Mouse (Mus musculus): Measurements from ENCODE around the gene Rbmxl1. TPM values are rescaled to one million over a fixed set of nuclear protein-coding genes. Genes with fewer than 3 reads are reported as not detected.
"Not testable (repeated sequence)": the region's sequence is repeated elsewhere in the genome, so short reads cannot be mapped to it uniquely, and the experiment has no call there.

Rbmxl1 gene
- polyA plus RNA-seq, 1 experiment from 2014 or later: 248 TPM

DNA sequence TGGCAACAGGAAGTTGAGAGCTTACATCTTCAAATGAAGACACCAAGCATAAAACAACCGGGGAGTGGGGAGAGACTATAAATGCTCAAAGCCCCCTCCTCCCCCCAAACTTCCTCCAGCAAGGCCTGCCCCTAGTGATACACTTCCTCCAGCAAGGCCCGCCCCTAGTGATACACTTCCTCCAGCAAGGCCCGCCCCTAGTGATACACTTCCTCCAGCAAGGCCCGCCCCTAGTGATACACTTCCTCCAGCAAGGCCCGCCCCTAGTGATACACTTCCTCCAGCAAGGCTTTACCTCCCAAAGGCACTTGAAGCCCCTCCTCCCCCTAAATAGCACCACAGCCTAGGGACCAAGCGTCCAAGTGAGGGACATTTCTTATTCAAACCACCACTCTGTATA, 34.0 kb upstream of the Rbmxl1 start:
- not testable (repeated sequence) for DNase-seq; H3K36me3 ChIP-seq (ENCODE audit: control insufficient read depth, insufficient read depth, low read length); H3K9me3 ChIP-seq (ENCODE audit: control insufficient read depth, low read length); ATAC-seq (ENCODE audit: low FRiP score, low TSS enrichment); H3K4me2 ChIP-seq (ENCODE audit: low read length); H3K27ac ChIP-seq (replicated peaks; ENCODE audit: low read depth, low read length); H3K9ac ChIP-seq (replicated peaks; ENCODE audit: low read length); H3K4me3 ChIP-seq (replicated peaks; ENCODE audit: low read depth, low read length); H3K27me3 ChIP-seq (ENCODE audit: control insufficient read depth, insufficient read depth, low read length); H3K4me1 ChIP-seq (ENCODE audit: control insufficient read depth, insufficient read depth, low read length)
- WGBS: 92% methylated on average over 4 of the region's 6 CpGs

DNA sequence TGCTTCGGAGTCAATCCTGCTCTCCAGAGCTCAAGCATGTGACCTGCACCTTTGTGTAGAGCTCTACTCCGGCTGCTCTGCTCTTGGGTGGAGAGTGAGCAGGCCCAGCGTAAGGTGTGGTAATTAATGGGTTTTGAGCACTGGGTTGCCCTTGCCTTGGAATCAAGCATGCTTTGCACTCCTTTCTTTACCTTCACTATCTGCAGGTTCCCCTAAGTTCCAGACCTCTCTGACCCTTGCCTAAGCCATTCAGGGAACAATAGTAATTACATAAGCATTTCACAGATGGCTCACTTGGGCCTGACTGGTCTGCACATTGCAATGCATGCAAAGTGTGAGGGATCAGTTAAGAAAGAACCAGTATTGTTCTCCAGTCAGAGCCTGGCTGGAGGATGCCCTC, 29.1 kb upstream of the Rbmxl1 start:
- H3K9ac ChIP-seq (replicated peaks; ENCODE audit: low read length): no peak overlapping the region
- H3K4me3 ChIP-seq (replicated peaks; ENCODE audit: low read depth, low read length): no peak overlapping the region
- H3K27ac ChIP-seq (replicated peaks; ENCODE audit: low read depth, low read length): no peak overlapping the region
- 89% methylated on average over 3 of the region's 3 CpGs for WGBS
- no peak for ATAC-seq (ENCODE audit: low FRiP score, low TSS enrichment)
- no peak for DNase-seq
- H3K36me3 ChIP-seq (ENCODE audit: control insufficient read depth, insufficient read depth, low read length): 0 out of 2 replicates have a peak, but pooled peaks cover 5% of the 10 kb centered on the region
- H3K9me3 ChIP-seq (ENCODE audit: control insufficient read depth, low read length): no peaks in the 10 kb centered on the region
- H3K27me3 ChIP-seq (ENCODE audit: control insufficient read depth, insufficient read depth, low read length): no peaks in the 10 kb centered on the region
- no peak overlapping the region for H3K4me2 ChIP-seq (ENCODE audit: low read length)
- H3K4me1 ChIP-seq (ENCODE audit: control insufficient read depth, insufficient read depth, low read length): no peaks in the 10 kb centered on the region

DNA sequence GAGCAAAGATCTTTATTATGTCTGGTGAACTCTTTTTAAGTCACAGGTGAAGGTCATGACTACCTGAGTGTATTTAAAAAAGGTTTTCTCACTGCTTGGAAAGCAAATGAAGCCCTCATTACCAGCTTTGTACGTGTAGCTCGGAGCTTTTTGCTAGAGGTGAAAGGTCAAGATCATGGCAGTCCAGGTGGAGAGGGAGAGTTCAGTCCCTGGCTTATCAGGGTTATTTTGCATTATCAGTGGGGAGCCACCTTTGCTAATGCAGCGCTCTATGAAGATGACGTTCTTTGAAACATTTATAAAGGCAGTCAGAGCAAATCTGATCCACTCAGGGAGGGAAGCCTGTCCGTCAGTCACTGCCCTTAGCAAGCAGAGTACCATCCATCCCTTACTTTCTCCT, 28.0 kb upstream of the Rbmxl1 start:
- no peak overlapping the region for H3K4me2 ChIP-seq (ENCODE audit: low read length)
- no peaks in the 10 kb centered on the region for H3K4me1 ChIP-seq (ENCODE audit: control insufficient read depth, insufficient read depth, low read length)
- 79% methylated on average over 5 of the region's 5 CpGs for WGBS
- no peak overlapping the region for H3K27ac ChIP-seq (replicated peaks; ENCODE audit: low read depth, low read length)
- DNase-seq (no peak), ATAC-seq (ENCODE audit: low FRiP score, low TSS enrichment) (no peak)
- H3K36me3 ChIP-seq (ENCODE audit: control insufficient read depth, insufficient read depth, low read length): peaks cover 9% of the 10 kb centered on the region; the same call in 1 of the 2 replicates
- no peak overlapping the region for H3K9ac ChIP-seq (replicated peaks; ENCODE audit: low read length)
- no peaks in the 10 kb centered on the region for H3K27me3 ChIP-seq (ENCODE audit: control insufficient read depth, insufficient read depth, low read length)
- no peak overlapping the region for H3K4me3 ChIP-seq (replicated peaks; ENCODE audit: low read depth, low read length)
- no peaks in the 10 kb centered on the region for H3K9me3 ChIP-seq (ENCODE audit: control insufficient read depth, low read length)

DNA sequence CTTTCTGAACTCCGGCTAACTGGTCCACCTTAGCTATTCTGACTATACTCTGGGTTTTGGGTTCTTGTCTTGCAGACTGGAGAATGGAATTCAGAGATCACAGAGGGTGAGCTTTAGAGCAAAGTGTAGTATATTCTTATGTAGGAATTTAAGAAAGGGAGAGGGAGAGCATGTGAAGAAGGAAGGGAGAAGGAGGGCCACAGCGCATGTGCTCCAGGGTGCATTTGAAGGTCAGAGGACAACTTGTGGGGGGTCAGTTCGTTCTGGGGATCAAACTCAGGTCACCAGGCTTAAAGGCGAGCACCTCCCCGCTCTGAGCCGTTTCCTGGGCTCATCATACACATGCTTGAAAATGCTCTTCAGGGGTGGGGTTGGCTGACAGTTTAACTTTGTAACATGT, 25.3 kb upstream of the Rbmxl1 start:
- no peaks in the 10 kb centered on the region for H3K4me1 ChIP-seq (ENCODE audit: control insufficient read depth, insufficient read depth, low read length)
- H3K36me3 ChIP-seq (ENCODE audit: control insufficient read depth, insufficient read depth, low read length): peaks cover 22% of the 10 kb centered on the region
- 89% methylated on average over 6 of the region's 6 CpGs for WGBS
- H3K9me3 ChIP-seq (ENCODE audit: control insufficient read depth, low read length): no peaks in the 10 kb centered on the region
- no peak for DNase-seq
- H3K9ac ChIP-seq (replicated peaks; ENCODE audit: low read length): no peak overlapping the region
- no peak for ATAC-seq (ENCODE audit: low FRiP score, low TSS enrichment)
- H3K4me2 ChIP-seq (ENCODE audit: low read length): no peak overlapping the region
- no peaks in the 10 kb centered on the region for H3K27me3 ChIP-seq (ENCODE audit: control insufficient read depth, insufficient read depth, low read length)
- H3K4me3 ChIP-seq (replicated peaks; ENCODE audit: low read depth, low read length): no peak overlapping the region
- H3K27ac ChIP-seq (replicated peaks; ENCODE audit: low read depth, low read length): no peak overlapping the region

DNA sequence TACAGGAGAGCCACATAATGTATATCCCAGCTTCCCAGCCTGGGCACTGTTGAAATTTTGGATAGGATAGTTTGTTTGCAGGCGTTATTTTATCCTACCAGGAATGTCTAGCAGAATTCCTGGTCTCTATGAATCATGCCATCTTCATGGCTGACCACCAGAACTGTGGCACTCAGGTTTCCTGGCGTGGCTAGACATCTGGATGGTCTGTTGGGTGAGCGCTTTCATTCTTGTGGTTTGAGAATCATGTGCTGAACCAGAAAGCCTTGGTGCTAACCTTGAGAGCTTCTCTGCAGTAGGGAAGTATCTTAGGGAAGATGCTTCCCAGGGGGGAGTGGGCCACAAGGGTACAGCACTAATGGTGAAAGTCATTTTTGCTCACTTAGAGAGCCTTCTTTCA, 6.4 kb upstream of the Rbmxl1 start:
- WGBS: 92% methylated on average over 3 of the region's 3 CpGs
- no peak for DNase-seq

DNA sequence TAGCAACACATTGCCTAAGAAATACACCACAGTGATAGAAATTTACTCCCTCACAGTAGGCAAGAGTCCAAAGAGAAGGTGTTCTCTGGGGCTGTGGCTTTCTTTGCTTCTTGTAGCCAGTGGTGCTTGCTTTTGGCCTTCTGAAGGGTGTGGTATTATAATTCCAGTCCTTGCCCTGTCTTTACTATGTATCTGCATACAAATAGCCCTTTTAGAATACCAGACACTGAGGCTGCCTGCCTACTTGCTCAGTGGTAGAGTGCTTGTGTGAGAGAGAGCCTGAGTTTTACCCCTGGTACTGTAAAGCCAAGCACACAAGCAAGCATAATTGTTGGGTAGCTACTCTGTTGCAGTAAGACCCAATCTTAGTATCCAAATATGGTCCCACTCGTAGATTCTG, 6.0 kb upstream of the Rbmxl1 start:
- no peaks in the 10 kb centered on the region for H3K4me1 ChIP-seq (ENCODE audit: control insufficient read depth, insufficient read depth, low read length)
- ATAC-seq (ENCODE audit: low FRiP score, low TSS enrichment): no peak
- H3K4me3 ChIP-seq (replicated peaks; ENCODE audit: low read depth, low read length): no peak overlapping the region
- no peaks in the 10 kb centered on the region for H3K9me3 ChIP-seq (ENCODE audit: control insufficient read depth, low read length)
- H3K36me3 ChIP-seq (ENCODE audit: control insufficient read depth, insufficient read depth, low read length): peaks cover 9% of the 10 kb centered on the region; the same call in 1 of the 2 replicates
- H3K9ac ChIP-seq (replicated peaks; ENCODE audit: low read length): no peak overlapping the region
- H3K4me2 ChIP-seq (ENCODE audit: low read length): no peak overlapping the region
- no peak overlapping the region for H3K27ac ChIP-seq (replicated peaks; ENCODE audit: low read depth, low read length)
- no peaks in the 10 kb centered on the region for H3K27me3 ChIP-seq (ENCODE audit: control insufficient read depth, insufficient read depth, low read length)
- 82% methylated on average over 1 of the region's 1 CpGs for WGBS
- DNase-seq: no peak

More for the DNA sequence above, 6.4 kb upstream of the Rbmxl1 start:
- Histone ChIP-seq H3K27me3 (ENCODE audit: control insufficient read depth, insufficient read depth, low read length) (no peaks in the 10 kb centered on the region), H3K4me2 (ENCODE audit: low read length) (no peak overlapping the region), H3K9ac (replicated peaks; ENCODE audit: low read length) (no peak overlapping the region), H3K4me1 (ENCODE audit: control insufficient read depth, insufficient read depth, low read length) (no peaks in the 10 kb centered on the region), H3K36me3 (ENCODE audit: control insufficient read depth, insufficient read depth, low read length) (peaks cover 9% of the 10 kb centered on the region; the same call in 1 of the 2 replicates), H3K4me3 (replicated peaks; ENCODE audit: low read depth, low read length) (no peak overlapping the region), H3K9me3 (ENCODE audit: control insufficient read depth, low read length) (no peaks in the 10 kb centered on the region), H3K27ac (replicated peaks; ENCODE audit: low read depth, low read length) (no peak overlapping the region)
- no peak for ATAC-seq (ENCODE audit: low FRiP score, low TSS enrichment)

DNA sequence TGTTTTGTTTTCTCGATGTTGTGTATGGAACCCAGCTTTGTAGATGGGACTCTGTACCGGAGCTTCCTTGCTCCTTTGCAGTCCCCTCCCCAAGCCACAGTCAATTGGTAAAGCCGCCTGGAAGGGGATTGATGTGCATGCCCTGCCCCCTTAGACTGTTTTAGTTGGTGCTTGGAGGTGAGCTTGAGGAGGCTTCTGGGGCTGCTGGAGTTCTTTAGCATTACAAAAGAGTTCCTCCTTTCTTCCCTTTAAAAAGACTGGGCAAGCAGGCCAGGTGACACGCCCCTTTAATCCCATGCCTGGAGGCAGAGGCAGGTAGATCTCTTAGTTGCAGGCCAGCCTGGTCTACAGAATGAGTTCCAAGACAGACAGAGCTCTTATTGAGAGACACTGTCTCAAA, 4.4 kb upstream of the Rbmxl1 start:
- H3K4me3 ChIP-seq (replicated peaks; ENCODE audit: low read depth, low read length): no peak overlapping the region
- H3K4me2 ChIP-seq (ENCODE audit: low read length): no peak overlapping the region
- ATAC-seq (ENCODE audit: low FRiP score, low TSS enrichment) (no peak), DNase-seq (no peak)
- no peaks in the 10 kb centered on the region for H3K9me3 ChIP-seq (ENCODE audit: control insufficient read depth, low read length)
- peaks cover 9% of the 10 kb centered on the region; the same call in 1 of the 2 replicates for H3K36me3 ChIP-seq (ENCODE audit: control insufficient read depth, insufficient read depth, low read length)
- no peaks in the 10 kb centered on the region for H3K4me1 ChIP-seq (ENCODE audit: control insufficient read depth, insufficient read depth, low read length)
- WGBS: 95% methylated on average over 4 of the region's 4 CpGs
- H3K9ac ChIP-seq (replicated peaks; ENCODE audit: low read length): no peak overlapping the region
- no peak overlapping the region for H3K27ac ChIP-seq (replicated peaks; ENCODE audit: low read depth, low read length)
- H3K27me3 ChIP-seq (ENCODE audit: control insufficient read depth, insufficient read depth, low read length): no peaks in the 10 kb centered on the region

DNA sequence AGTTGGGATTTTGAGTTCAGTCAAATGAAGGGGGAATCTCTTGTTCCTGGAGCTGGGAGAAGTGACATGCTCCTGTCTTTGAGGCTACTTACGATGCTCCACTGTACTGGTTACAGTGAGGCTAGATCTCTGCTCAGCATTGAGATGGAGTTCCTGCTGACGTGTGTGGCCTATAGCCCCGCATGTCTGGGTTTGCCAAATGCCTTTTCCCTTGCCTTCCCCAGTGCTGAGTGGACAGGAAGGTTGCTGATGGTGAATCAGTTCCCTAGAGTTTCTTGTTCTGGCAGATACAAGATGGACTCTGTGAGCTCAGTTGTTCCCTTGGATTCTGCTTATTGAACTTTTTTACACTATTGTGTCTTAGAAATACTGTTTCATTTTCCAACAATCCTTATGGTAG, 2.2 kb upstream of the Rbmxl1 start:
- 73% methylated on average over 3 of the region's 3 CpGs for WGBS
- ATAC-seq (ENCODE audit: low FRiP score, low TSS enrichment): no peak
- Histone ChIP-seq H3K27me3 (ENCODE audit: control insufficient read depth, insufficient read depth, low read length) (no peaks in the 10 kb centered on the region), H3K4me2 (ENCODE audit: low read length) (peak overlapping the region; percentile 28; the same call in 1 of the 2 replicates), H3K27ac (replicated peaks; ENCODE audit: low read depth, low read length) (no peak overlapping the region), H3K36me3 (ENCODE audit: control insufficient read depth, insufficient read depth, low read length) (0 out of 2 replicates have a peak, but pooled peaks cover 3% of the 10 kb centered on the region), H3K9ac (replicated peaks; ENCODE audit: low read length) (no peak overlapping the region), H3K4me1 (ENCODE audit: control insufficient read depth, insufficient read depth, low read length) (peaks cover 10% of the 10 kb centered on the region), H3K9me3 (ENCODE audit: control insufficient read depth, low read length) (no peaks in the 10 kb centered on the region), H3K4me3 (replicated peaks; ENCODE audit: low read depth, low read length) (no peak overlapping the region)
- DNase-seq: no peak

DNA sequence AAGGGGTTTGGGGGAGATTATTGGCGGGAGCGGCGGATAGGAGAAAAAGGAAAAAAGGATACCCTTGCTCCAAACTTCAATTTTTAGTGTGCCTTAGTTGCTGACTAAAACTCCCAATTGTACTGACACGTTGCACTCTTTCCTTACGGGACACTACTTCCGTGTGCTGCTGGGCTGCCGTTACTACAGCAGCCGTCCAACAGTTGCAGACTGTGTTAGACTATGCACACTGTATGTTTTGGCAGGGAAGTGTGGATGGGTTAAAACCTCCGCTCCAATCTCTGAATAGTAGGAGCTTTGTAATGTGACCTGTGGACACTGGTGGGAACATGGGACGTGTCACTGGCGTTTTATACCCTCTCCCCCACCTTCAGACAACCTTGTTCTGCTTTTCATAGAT, 1.4 kb upstream of the Rbmxl1 start:
- H3K4me3 ChIP-seq (replicated peaks; ENCODE audit: low read depth, low read length): peak overlapping the region; percentile 91
- peak; percentile 45 for DNase-seq
- peaks cover 3% of the 10 kb centered on the region; the same call in 1 of the 2 replicates for H3K36me3 ChIP-seq (ENCODE audit: control insufficient read depth, insufficient read depth, low read length)
- H3K9me3 ChIP-seq (ENCODE audit: control insufficient read depth, low read length): no peaks in the 10 kb centered on the region
- WGBS: under 1% methylated on average over 11 of the region's 11 CpGs
- ATAC-seq (ENCODE audit: low FRiP score, low TSS enrichment): no peak
- H3K27ac ChIP-seq (replicated peaks; ENCODE audit: low read depth, low read length): no peak overlapping the region
- peak overlapping the region; percentile 97; the same call in 1 of the 2 replicates for H3K9ac ChIP-seq (replicated peaks; ENCODE audit: low read length)
- H3K27me3 ChIP-seq (ENCODE audit: control insufficient read depth, insufficient read depth, low read length): no peaks in the 10 kb centered on the region
- peak overlapping the region; percentile 86 for H3K4me2 ChIP-seq (ENCODE audit: low read length)
- peaks cover 10% of the 10 kb centered on the region for H3K4me1 ChIP-seq (ENCODE audit: control insufficient read depth, insufficient read depth, low read length)

All from midbrain, embryonic 14.5 days (tissue).